Mouse (Mus musculus) mouse trophoblast stem cell (cell line): Measurements from ENCODE around the gene Tm6sf2.

Experiments used
- in situ Hi-C, 2 experiments: fragments of 300-500 bp; cut with MseI, MboI; formaldehyde crosslinking; loops; 2 replicates in 1 of 2; 3 replicates in 1 of 2; pipeline ENCODE4 v1.15.1; 2025

The Tm6sf2 gene

GRCm38 (mm10) chr8:70089296-70089960, 16.7 kb downstream of the Tm6sf2 start:
- in situ Hi-C loops, result no loop called here

DNA sequence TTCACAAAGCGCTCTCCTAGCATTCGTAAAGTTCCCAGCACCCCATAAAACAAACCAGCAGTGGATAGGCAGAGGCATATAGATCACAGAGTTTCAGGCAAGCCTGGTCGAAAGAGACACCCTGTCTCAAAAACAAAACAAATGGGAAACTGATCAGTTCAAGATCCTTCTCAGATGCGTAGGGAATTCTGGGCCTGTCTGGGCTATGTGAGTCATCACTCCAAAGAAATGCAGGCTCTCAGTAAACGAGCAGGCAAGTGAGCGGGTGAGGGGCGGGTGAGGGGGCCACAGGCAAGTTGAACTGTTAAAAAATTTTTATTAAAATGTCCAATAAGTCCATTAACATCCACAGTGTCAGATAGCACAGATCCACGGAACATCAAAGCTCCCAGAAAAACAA, 20.1 kb downstream of the Tm6sf2 start:
- in situ Hi-C loops, result no loop called here

DNA sequence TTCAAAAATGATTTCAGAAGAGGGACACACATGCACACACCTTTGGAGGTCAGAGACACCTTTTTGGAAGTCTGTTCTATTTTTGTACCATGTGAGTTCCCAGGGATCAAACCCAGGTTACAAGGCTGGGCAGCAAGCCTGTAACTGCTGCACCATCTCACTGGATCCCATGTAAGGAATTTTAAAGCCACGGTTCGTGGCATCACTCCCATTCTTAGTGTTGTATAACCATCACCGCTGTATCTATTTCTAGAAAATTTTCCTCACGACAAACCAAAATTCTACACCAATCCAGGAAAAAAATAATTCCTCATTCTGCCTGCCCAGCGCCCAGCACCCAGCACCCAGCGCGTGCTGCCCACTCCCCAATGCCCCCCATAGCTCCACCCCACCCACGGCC, 26.6 kb downstream of the Tm6sf2 start:
- in situ Hi-C loops, result no loop called here

DNA sequence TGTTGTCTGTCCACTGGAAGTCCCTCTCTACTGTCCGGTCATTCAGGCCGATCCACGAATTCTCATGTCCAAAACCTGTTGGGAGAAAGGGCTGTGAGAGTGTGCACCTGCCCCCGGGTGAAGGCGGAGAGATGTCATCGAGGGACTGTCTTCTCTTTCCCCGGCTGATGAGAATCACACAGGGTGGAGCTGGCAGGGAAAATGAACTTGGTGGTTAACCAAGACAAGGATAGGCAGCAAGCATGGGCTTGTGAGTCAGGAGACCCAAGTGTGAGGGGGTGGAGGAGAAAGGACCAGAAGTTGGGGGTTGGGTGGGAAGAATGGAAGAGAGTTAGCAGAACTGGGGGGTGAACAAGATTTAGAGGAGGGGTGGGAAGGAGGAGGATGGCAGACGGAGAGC, 27.5 kb downstream of the Tm6sf2 start:
- in situ Hi-C loops, result no loop called here

GRCm38 (mm10) chr8:70104506-70104905, 31.8 kb downstream of the Tm6sf2 start:
- in situ Hi-C loops, result no loop called here

- in situ Hi-C loops, result no loop called here
Measured at GRCm38 (mm10) chr8:70104922-70105321, 32.2 kb downstream of the Tm6sf2 start.

DNA sequence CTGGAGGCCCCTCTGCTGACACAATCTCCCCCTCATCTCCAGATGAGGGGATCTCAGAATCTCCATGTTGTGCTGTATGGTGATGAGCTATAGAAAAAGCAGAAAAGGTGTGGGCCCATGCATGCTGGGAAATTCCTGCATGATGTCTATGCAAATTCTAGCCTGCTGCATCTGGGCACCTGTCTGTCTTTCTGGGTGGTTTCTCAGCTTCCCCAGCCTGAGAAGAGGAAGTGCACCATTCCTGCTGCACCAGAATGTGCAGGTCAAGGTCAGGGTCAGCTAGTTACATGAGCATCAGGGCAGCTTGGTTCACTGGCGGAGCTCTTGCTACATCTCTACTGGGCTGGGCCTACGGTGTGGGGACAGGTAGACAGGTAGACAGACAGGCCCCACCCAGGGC, 37.7 kb downstream of the Tm6sf2 start:
- in situ Hi-C loops, result no loop called here

DNA sequence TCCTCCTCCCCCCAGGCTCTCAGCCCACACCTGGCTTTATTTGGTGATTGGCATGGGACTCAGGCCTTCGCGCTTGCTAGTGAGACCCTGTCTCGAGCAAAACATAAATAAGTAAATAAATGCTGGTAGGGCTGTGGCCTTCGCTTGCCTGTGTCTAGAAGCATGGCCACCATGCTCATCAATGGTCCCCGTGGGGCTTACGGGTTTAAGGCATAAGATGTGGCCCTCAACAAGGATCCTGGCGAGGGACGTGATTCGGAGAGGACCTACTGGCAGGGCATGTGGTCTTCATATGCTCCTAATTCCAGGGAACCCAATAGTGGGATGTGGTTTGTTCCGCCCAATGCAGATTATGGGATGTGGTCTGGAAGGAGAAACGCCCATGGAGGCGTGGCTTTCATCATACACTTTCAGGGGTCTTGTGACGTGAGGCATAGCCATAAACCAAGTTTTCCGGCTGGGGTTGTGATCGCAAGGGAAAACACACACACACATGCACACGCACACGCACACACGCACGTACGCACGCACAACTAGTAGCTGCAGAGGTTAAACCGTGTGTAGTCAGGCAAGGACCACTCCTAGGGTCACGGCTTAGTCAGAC, 38.6 kb downstream of the Tm6sf2 start:
- in situ Hi-C loops, result no loop called here

DNA sequence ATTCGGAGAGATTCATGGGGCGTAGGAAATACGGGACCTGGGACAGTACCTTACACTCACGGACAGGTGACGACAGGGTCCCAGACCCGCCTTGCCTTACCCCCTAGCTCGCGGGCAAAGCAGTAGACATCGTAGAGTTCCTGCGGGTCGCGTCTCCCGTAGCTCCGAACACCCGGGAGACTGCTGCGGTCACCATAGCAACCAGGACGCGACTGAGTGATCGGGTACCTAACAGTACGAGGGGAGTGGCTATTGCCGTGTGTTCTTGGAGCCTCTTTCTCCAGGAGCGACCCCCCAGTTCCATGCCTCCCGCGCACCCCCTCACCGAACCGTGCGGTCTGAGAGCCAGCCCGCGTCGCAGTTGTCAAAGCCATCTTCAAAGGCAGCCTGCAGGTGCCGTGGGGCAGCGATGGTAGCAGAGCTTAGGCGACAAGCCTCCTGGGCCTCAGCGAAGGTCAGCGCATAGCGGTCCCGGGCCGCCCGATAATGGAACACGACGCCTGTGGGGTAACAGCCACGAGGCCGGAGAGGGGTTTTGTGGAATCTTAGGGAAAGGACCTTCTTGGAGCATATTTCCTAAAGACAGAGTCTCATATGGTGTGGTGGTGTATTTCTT, 39.8 kb downstream of the Tm6sf2 start:
- in situ Hi-C loops, result no loop called here

DNA sequence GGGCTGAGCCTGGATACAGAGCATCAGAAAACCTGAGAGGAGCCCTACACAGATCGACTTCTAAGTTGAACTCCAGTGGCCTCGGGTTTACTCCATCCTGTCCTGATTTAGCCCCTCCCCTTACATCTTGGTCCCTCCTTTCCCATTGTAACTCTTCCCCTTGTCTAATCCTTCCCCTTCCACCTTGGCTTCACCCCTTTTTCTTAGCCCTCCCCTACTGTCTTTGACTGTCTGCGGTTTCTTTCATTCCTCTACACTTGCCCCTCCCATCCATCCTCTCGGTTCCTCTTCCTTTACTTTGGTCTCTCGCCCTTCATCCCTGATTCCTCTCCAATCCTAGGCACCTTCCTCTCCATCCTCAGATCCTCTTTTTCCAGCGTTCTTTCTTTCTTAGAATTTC, 41.8 kb downstream of the Tm6sf2 start:
- in situ Hi-C loops, result no loop called here

DNA sequence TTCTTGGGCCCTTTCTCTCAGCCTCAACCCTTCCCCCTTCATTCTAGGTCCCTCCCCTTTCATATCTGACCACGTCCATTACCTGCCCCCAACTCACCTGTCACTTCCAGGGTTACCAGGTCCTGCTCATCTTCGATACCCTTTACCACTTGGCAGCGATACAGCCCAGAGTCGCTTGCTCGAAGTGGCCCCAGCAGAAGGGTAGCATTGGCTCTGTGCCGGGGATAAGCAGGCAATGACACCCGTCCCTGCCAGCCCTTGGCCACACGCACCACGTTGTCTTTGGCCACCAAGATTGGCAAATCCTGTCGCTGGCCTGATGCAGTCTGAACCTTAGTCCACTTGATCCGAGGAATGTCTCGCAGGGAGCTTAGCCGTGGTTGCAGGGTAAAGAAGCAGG, 42.2 kb downstream of the Tm6sf2 start:
- in situ Hi-C loops, result no loop called here

DNA sequence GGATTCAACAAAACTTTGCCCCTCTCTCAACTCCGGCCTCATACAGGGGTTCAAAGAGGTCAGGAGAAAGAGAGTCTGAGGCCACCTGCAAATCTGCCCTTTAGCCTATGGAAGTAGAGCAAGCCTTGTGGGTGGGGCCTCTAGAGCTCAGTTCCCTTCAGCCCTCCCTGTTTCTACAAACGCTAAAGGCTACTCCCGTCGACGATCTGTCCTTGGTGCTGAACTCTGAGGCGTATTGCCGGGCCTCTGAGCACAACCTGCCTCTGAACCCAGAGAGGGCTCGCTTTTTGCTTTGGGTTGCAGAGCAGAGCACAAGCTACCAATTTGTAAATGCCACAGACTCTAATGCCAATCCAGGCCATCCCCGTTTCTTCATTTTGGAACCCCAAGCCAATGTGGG, 44.9 kb downstream of the Tm6sf2 start:
- in situ Hi-C loops, result no loop called here

GRCm38 (mm10) chr8:70118726-70119700, 46.3 kb downstream of the Tm6sf2 start:
- in situ Hi-C loops, result no loop called here

DNA sequence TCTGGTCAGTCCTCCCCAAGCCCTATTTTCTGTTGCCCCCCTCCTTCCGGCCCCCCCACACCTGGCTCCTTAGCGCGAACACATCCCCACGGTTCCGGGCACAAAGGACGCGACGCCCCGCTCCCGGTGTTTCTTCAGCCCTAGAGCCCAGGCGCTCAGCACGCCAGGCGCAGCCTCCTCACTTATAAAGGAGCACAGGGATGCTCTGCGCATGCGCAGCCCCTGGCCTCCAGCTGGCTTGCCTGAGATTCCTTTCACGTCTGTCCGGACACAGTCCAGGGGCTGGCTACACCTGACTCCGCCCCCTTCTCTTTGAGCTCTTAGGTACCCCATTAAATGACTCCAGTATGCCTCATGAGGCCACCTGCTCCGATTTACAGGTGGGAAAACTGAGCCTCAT, 47.9 kb downstream of the Tm6sf2 start, which contains the start of gene Ncan:
TSS of gene Ncan (minus strand) at position 207 of the 400 bp plus-strand sequence.
- in situ Hi-C loops, result no loop called here

GRCm38 (mm10) chr8:70122863-70123262, 50.1 kb downstream of the Tm6sf2 start:
- in situ Hi-C loops, result no loop called here

GRCm38 (mm10) chr8:70124992-70125391, 52.3 kb downstream of the Tm6sf2 start:
- in situ Hi-C loops, result no loop called here

GRCm38 (mm10) chr8:70128435-70128834, 55.7 kb downstream of the Tm6sf2 start:
- in situ Hi-C loops, result no loop called here

DNA sequence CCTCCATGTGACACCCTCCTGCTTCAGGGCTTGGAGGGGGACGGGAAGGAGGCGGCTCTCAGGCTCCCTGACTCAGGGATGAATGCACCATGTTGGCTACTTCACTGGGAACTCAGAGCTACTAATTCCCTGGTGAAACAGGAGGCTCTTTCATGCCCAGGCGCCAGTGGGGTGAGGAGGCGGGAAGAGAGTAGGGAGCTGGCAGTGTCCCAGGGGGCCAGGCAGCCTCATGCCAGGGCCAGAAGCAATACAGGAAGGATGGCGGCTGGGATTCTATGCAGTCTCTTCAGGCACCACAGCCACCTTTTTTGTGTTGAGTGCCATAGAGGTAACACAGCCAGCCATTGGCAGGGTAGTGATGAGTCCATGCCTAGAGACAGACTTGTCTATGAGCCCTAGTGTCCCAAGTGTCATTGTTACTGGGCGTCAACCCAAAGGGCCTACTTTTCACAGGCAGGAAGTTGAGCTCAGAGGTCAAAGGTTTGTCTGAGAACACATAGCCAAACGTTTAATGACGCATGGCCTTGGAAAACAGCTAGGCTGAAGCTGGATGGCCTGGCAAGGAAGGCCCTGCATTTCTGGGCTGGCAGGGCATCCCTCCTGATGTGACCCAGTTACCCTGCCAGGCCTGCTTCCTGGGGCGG, 56.7 kb downstream of the Tm6sf2 start:
- in situ Hi-C loops, result no loop called here
